Mouse (Mus musculus) 3134 (cell line): ENCODE data around the gene Ube4b.
"Not testable (repeated sequence)": the region's sequence is repeated elsewhere in the genome, so short reads cannot be mapped to it uniquely, and the experiment has no call there.

Source experiments
- DNase-seq: peaks from one replicate; pipeline ENCODE4 v3.0.0-alpha.2; 2011; ENCODE audit warnings: low spot score; ENCODE audit not compliant: insufficient read length; ENCODE audit errors: extremely low read depth

The Ube4b gene

DNA sequence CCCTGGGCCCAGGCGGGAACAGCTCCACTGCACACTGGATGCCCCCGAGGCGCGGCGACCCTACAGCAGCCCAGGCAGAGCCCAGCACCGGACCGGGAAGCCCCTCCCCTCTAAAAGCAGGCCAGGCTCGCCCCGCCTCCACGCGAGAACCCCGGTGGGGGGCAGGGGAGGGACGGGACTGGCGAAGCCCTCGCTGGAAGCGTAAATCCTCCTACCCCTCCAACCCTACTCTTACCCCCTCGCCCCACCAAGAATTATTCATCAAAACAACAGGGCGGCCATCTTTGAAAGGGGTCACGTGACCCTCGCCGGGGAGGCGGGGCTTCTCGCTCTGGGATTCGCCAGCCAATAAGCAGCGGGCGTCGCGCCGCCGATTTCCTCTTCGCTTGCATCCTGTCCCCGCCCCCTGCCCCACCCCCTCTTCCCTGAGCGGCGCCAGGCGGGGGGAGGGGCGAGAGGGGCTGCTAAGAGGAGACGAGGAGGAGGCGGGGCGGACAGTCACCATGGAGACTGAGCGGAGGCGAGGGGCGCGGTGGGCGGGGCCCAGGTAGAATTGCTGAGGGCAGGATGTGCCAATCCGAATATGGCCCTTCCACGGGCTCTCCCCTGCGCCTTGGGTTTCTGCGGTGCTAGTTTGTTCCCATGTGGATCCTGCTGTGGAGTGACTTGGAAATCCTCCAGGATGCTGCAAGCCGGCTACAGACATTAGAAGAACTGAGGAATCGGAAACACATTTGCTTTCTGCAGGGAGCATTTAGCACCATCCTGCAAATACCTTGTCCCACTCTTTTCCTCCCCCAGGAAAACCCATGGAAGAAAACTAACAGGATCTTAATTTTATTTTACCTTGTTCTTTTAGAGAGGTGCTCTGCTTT lies at the start of gene Ube4b:
TSS of gene Ube4b (minus strand) at position 425 of the 875 bp plus-strand sequence.
- DNase-seq = peak; percentile 96

DNA sequence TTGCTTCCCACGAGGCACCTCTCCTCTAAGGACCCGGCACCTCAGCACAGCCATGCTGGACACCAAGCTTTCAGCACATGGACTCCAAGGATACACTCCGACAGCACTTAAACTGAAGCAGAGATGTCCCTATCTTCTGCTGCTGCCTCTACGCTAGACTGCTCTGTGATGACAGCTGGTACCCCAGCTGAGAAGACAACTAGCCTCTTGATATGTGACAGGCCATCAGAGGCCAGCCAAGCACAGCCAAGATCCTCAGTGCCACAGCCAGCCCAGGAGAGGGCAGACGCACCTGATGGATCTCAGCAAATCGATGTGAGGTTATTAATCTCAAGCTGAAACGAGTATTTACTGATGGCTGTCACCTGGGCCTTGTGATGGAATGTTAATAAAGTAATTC lies 48.5 kb upstream of the Ube4b start:
- DNase-seq = no peak

DNA sequence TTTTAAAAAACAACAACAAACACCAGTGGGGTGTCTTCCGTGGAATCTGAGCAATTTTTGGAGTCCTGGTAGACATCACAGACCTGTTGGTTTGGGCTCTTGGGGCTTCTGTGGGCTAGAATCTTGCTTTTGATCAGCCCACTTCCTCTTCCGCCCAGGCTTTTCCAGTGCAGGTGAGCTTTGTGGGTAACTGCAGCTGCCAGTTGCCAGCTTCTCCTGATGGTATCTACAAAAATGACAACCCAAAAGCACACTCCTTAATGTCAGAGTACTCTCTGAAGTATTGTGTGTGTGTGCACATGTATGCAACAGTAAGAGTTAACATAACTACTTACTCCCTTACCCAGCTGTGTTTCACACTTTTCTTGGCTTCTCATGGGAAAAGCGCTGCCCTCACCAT lies 43.0 kb upstream of the Ube4b start:
- no peak for DNase-seq

DNA sequence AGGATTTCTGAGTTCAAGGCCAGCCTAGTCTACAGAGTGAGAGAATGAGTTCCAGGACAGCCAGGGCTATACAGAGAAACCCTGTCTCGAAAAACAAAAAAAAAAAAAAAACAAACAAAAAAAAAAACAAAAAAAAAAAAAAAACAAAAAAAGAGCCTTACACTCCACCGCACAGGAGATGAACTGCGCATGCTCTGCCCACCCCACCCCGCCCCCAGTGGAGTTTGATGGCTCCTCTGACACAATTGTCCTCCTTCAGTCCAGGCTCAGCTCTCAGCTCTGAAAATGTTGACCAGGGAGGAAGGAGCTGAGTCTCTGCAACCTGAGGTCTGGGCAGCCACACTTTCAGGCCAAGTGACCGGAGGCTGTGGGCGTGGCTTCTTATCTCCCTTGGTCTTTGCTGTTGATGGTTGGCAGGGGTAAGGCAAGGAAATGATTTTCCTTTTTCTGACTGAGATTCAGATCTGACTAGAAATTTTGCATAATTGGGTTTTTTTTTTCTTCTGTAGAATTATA lies 36.9 kb upstream of the Ube4b start:
- DNase-seq = no peak

DNA sequence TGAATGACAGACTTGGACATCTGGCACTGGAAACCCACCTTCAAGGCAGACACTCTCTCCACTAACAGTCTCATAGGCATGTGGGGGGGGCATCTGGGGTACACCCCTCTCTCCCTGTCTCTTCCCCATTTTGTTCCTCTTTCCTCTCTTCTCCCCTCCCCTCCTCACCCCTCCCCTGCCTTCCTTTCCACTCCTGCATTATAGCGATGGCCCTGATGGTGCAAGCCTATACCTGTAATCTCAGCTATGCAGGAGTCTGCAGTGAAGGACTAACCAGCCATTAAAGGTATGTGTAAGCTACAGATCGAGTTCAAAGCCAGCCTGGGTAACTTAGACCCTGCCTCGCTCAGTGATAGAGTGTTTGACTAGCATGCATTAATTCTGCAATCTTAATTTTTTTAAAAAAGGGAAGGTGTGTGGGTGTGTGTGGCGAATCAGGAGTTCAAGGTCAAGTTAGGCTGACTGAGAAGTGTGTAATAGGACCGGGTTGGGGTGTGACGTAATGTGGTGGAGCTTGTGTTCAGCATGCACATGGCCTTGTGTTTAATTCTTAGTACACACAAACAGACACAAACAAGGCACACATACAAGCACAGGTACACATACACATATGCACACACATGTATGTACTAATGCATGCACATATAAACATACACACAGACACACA lies 35.9 kb upstream of the Ube4b start:
- DNase-seq = no peak

DNA sequence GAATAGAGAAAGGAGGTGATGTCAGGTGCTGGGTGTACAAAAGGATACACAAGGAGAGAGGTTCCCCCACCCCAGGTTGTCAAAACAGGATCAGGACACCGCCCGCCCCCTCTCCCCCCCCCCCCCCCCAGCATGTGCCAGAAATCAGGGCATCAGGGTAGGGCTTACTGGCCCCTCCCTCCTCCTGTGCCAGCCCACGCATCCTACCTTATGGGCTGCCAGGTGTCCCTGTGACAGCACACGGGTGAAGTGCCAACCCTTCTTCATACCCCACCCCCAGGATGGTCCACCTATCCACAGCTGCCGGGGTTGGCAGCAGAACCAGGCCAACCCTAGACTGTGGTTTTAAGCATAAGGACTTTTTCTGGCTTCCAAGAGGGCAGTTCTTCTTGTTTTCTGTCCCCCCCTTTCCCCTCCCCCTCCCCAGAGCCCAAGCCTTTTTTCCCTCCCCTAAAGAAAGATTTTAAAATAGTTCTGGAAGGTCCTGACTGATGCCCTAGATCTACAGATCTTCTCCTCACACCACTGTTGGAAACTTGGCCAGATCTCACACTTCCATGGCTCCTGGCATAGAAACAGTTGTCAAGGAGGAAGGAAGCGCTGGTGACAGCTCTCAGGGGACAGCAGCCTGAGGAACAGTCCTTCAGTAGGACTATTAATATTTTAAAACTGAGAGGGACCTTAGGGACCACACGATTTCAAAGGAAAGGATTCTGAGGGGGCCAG lies 35.2 kb upstream of the Ube4b start:
- no peak for DNase-seq

DNA sequence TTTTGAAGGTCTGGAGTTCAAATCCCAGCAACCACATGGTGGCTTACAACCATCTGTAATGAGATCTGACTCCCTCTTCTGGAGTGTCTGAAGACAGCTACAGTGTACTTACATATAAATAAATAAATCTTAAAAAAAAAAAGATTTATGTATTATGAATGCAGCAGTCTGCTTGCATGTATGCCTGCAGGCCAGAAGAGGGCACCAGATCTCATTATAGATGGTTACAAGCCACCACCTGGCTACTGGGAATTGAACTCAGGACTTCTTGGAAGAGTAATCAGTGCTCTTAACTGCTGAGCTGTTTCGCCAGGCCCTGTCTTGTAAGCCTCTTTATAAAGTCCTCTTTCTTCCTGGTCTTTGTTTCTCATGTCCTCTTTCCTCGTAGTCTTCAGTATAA lies 33.9 kb upstream of the Ube4b start:
- not testable (repeated sequence) for DNase-seq

DNA sequence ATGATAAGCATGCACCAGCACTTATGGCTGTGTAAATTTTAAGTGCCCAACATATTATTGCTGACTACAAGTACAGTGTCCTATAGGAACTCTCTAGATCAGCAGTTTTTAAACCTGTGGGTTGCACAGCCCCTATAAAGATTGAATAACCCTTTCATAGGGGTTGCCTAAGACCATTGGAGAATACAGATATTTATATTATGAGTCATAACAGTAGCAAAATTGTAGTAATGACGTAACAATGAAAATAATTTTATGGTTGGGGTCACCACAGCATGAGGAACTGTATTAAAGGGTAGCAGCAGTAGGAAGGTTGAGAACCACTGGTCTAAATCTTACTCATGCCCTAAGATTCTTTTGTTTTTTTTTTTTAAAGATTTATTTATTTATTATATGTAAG lies 32.9 kb upstream of the Ube4b start:
- no peak for DNase-seq

DNA sequence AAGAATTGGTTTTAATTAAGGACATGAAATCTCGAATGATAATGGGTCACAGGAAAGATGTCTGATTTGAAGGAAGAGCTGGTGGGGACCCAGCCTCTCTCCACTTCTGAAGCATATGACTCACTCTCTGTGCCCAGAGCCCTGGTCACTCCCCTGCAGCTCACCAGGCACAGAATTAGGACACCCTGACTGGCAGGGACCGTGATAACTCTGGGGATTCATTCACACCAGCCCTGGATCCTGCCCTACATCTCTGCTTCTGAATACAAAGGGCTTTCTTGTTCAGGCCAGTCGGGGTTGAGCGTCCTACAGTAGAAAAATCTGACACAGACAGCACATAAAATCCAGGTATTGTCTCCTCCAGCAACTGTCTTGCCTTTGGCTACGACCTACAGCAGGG lies 32.0 kb upstream of the Ube4b start:
- DNase-seq = no peak

DNA sequence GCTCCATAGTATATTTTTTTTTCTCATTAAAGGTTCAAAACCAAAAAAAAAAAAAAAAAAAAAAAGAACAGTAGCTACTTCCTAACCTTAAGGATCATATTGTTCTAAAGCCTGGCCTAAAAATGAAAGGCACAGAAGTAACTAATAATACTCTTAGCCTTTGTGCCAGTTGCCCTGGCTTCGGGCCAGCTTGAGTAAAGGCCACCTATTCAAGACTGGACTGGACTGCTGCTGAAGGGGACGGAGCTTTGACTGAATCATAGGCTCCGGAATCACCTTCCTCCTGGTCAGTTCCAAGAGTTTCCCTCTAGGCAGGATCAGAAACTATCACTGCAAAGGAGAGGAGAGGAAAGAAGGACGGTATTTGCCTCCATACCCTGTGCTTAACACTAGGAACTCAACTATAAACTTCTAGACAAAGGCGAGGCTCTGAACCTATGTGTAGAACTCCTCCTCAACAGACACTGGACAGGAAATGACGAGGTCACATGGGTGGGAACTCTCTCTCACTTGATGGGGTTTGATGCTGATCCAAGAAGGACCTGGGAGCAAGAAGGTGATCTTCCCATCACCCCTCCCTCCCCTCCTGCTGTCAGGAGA lies 31.4 kb upstream of the Ube4b start:
- no peak for DNase-seq

DNA sequence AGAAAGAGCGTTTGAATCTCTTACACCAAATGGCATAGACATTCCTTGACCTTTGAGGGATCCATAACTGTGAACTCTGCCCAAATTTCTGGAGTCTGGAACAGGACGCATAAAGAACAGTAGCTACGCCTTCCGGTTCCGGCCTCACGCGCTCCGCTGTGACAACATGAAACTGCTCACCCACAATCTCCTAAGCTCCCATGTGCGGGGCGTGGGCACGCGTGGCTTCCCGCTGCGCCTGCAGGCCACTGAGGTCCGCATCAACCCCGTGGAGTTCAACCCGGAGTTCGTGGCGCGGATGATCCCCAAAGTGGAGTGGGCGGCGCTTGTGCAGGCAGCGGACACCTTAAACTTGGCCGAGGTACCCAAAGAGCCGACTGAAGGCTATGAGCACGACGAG lies 30.6 kb upstream of the Ube4b start:
- DNase-seq = not testable (repeated sequence)

DNA sequence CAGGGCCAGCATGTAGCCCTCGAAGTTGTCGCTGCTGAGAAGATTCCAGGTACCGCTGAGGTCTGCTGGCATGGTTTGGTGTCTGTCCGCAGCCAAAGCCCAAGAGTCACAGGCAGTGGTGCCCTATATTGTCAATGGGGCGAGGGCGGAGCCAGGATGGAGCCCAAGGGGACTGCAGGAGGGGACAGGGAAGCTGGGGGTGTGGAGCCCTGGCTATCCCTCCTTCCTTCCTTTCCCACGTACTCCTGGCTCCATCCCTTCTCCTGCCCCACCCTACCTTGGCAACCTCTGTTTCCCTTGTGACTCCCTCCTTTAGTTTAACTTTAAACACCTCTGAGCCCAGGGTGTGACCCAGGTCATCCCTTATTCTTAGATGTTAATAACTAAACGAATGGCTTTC lies 28.3 kb upstream of the Ube4b start, which contains the start of gene Rbp7:
TSS of gene Rbp7 (minus strand) at position 100 of the 400 bp plus-strand sequence.
- DNase-seq = no peak

DNA sequence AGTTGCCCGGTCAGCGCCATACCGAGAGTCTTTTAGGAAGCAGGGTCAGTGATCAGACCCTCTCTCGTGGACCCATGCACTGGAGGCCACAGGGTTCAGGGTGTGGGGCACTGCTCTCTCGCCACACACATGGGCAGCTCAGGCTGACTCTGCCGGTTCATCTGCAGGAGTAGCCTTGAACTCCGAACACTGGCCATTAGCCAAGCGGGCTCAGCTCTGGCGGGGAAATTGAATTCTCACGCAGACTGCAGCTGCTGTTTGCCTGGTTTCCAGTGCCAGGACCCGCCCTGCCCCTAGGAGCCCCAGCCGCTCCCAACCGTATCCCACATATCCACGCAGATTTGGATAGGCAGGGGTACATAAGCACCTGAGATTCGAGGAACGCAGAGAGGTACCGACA lies 27.7 kb upstream of the Ube4b start:
- no peak for DNase-seq

DNA sequence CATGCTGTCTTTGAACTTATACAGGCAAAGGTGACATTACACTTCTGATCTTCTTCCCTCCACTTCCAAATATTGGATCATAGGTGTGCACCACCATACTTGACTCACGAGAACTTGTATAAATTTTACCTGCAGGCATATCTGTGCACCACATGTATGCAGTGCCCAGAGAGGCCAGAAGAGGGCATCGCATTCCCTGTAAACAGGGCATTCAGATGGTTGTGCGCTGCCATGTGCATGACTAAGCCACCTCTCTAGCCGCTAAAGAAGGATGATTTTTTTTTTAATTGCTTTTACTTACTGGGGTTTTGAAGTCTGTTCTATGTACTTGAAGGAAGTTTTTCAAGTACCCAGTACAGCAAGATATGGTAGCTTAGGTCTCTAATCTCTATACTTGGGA lies 27.1 kb upstream of the Ube4b start:
- no peak for DNase-seq

DNA sequence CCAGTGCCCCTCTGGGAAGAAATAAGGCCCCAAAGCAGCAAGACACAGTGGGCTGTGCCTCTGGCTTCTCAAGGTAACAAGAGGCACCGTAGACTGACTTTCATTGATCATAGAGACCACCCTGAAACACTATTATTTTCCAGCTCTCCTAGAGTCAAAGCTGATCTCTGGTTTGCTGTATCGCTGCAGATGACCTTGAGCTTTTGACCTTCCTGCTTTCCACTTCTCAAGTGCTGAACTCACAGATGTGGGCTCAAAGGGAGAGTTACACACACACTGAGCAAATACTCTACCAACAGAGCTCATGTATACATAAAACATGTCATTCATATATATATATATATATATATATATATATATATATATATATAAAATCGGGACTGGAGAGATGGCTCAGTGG lies 24.1 kb upstream of the Ube4b start:
- no peak for DNase-seq

DNA sequence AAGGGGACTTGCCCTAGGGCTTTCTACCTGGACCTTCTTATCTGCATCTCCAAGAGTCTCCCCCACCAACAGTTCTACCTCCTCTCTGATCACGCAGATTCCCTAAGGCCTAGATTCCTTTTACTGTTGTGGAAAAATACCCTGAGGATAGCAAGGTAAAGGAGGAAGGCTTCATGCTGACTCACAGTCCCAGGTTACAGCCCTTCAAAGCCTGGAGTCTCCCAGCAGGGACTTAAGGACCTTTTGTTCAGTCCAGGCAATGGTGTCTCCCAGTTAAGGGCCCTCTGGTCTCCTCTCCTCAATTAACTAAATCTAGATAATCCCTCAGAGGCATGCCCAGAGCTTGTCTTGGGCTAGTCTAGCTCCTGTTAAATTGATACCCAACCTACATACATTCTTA lies 19.8 kb upstream of the Ube4b start:
- DNase-seq = no peak

DNA sequence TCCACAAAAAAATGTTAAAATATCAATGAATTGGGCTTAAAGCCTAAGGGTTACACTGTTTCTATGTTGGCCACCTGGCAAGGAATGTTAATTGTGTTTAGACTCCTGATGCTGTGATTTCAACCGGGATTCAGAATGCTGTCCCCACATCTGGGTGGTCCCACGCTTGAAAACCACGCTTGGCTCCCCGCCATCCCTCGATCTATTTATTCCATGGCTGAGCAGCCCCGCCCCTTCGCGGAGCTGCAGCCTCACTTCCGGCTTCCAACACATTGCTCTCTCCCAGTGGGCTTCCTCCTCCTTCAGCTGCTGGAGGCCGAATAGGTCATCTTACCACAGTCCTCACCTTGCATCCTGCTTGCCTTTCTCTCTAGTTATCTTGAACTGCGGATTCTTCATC lies 19.3 kb upstream of the Ube4b start:
- peak; percentile 53 for DNase-seq

DNA sequence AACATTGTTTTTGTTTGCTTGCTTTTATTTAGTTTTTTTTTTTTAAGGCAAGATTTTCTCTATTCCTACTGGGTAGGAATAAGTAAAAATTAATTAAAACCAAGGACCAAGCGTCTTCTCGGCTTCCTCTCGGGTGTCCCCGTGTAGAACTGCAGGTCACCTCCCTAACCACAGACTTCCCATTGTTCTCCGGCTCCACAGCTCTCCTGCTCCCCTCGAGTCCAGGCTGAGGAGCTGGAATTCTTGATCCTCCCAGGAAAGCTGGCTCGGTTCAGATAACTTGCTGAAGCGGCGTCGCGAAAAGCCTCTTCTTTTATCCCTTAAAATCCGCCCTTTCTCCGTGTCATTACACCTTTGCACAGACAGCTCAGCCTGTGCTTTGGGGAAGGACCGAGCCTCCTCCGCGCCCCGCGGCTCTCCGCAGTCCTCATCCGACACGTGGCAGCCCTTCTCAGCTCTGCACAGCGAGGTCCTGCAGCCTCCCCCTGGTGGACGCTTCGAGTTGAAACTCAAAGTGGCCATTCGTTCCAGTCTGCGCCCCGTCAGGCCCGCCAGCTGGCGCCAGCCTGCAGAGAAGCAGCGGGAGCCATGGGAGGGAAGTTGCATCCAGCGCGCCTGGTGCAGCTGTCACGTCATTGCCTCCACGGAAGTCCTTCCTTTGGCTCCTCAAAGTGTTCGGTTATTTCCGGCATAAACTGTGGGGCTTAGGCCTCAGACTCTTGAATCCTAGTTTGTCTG lies 18.6 kb upstream of the Ube4b start:
- DNase-seq = peak; percentile 92

DNA sequence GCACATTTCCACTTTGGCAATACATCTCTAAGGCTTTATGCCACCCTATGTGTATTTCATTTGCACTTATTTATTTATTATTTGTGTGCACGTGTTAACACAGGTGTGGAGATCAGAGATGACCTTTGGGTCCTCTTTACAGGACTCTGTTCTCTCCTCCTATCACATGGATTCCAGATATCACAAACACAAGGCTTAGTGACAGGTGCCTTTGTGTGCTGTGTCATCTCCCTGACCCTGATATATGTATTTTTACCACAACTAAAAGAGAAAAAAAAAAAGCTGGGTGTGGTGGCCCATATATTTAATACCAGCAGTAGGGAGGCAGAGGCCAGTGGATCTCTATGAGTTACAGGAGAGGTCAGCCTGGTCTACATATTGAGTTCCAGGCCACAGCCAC lies 17.9 kb upstream of the Ube4b start:
- DNase-seq = no peak

DNA sequence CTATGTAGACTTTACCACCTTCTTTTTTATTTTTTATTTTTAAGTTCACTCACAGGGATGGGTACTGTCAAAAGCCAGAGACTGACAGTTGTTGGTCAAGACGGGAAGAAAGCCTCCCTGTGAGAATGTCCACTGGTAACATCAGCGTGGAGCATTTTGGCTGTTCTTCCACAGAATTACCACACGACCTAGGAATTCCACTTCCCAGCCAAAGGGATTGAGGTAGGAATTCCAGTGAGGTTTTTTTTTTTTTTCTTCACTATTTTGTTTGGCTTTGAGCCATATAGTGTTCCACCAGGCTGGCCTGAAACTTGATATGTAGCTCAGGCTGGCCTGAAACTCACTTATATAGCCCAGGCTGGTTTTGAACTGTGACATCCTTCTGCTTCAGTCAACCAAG lies 15.9 kb upstream of the Ube4b start:
- DNase-seq = peak; percentile 56
